Mouse (Mus musculus): ENCODE measurements at regions not wholly inside any gene's neighbourhood (a gene's known extent, or its start where the extent isn't known, plus 50 kb on each side); places are given as distances from the start of the nearest gene placed in this dataset.

DNA sequence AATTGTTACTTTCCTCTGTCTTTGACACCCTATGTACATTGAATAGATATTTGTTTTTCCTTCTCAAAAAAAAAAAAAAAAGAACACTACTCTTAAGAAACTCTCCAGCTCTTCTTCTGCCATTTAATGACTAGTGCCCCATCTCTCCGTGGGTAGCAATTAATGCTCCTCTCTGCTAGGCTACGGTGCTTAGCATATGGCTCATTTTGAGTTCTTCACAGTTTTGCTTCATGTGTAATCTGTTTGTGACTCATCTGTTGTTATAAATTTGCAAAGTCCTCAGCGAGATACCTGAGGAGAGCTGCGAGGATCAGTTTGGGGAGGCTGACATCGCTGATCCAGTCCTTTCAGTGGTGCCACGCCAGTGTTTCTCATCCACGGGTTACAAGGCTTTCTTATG, 107.8 kb downstream of the Rnd3 start:
- TF ChIP-seq CTCF (IDR thresholded peaks at IDR 0.05) (no peak), EP300 (IDR thresholded peaks at IDR 0.05) (no peak)

All from lung, postnatal 0 days (tissue).